28 mouse cellular contexts compared by ENCODE assay signal in the genomic region with DNA sequence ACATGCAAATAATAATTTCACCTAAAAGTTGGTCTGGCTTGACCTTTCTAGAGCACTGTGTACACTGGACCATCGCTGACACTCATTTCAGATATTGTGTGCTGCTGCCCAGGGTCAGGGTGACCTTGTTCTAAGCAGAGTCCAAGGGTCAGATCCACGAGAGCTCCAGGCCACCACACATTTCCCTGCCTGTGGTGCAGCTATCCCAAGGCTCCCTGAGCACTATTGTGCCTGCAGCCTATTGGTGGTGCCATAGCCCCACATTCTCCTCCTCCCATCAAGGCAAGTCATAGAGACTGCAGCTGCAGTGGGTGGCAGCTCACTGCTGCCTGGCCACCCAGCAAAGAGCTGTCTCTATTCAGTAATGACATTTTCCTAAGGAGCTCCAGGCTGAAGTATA. TPM values are rescaled to one million over a fixed set of nuclear protein-coding genes. Genes with fewer than 3 reads are reported as not detected.
DNase-seq lines count a peak whose midpoint lies in the region; ATAC-seq and TF ChIP-seq lines count a peak whose summit lies in the region.
"Had no signal": no experiment of that assay in that cellular context is flagged by ENCODE, and none has a peak within 500 bp of the region (broad histone marks: within the 10 kb centered on the region; RNA-seq: fewer than 3 reads in every experiment).

No protein-coding gene starts in this region.

- TF ChIP-seq CTCF in lung, embryonic 14.5 days (IDR thresholded peaks at IDR 0.05; ENCODE audit: low read depth), result 0 out of 2 replicates have a peak, but pooled peaks have one; percentile 7
- no peak for TF ChIP-seq CTCF in spleen, adult 2 months (IDR thresholded peaks at IDR 0.05; ENCODE audit: extremely low read depth, insufficient read depth, insufficient read length, insufficient replicate concordance)

- no peaks in the 10 kb centered on the region for H3K9me3 ChIP-seq in lung, embryonic 14.5 days (ENCODE audit: low read depth, low read length)
- H3K9me3 ChIP-seq in liver, embryonic 16.5 days (replicated peaks; ENCODE audit: control insufficient read depth, low read length), result no peaks in the 10 kb centered on the region
- H3K9me3 ChIP-seq: forebrain, embryonic 12.5 days; heart, embryonic 15.5 days; limb, embryonic 13.5 days; lung, embryonic 15.5 days; midbrain, embryonic 10.5 days had no signal

- no peak overlapping the region for H3K9ac ChIP-seq in lung, embryonic 14.5 days
- no peak overlapping the region for H3K9ac ChIP-seq in liver, embryonic 16.5 days (ENCODE audit: low read depth, low read length)
- H3K9ac ChIP-seq: forebrain, embryonic 12.5 days; heart, embryonic 15.5 days; limb, embryonic 13.5 days; lung, embryonic 15.5 days had no signal

- H3K27ac ChIP-seq in lung, embryonic 14.5 days (ENCODE audit: low read depth), result no peak overlapping the region
- H3K27ac ChIP-seq in spleen, adult 2 months (ENCODE audit: insufficient read depth, low read length), result peak overlapping the region; percentile 48; the same call in 1 of the 2 replicates
- H3K27ac ChIP-seq in liver, embryonic 16.5 days (ENCODE audit: low read length), result no peak overlapping the region
- H3K27ac ChIP-seq: forebrain, embryonic 12.5 days; heart, embryonic 15.5 days; layer of hippocampus, adult 2 months; limb, embryonic 13.5 days; lung, embryonic 15.5 days; midbrain, embryonic 10.5 days; stomach, postnatal 0 days had no signal

- ATAC-seq in lung, embryonic 14.5 days (ENCODE audit: insufficient read depth), result no peak; the same call in 1 of the 2 replicates
- ATAC-seq in liver, embryonic 16.5 days (ENCODE audit: low read depth), result peak; percentile 32; the same call in 1 of the 2 replicates
- ATAC-seq: inflammation-experienced regulatory T-cells, adult 6 months had no signal

- TF ChIP-seq POLR2A in spleen, adult 2 months (IDR thresholded peaks at IDR 0.05; ENCODE audit: low read depth, low read length), result no peak

- no peaks in the 10 kb centered on the region for H3K36me3 ChIP-seq in lung, embryonic 14.5 days (ENCODE audit: insufficient read depth)
- no peaks in the 10 kb centered on the region for H3K36me3 ChIP-seq in spleen, adult 2 months (ENCODE audit: control insufficient read depth, insufficient read depth, low read length)
- no peaks in the 10 kb centered on the region for H3K36me3 ChIP-seq in liver, embryonic 16.5 days (ENCODE audit: control insufficient read depth, insufficient read depth)
- H3K36me3 ChIP-seq: forebrain, embryonic 12.5 days; heart, embryonic 15.5 days; limb, embryonic 13.5 days; lung, embryonic 15.5 days; midbrain, embryonic 10.5 days had no signal

- 55% methylated on average over 2 of the region's 2 CpGs for WGBS in lung, embryonic 14.5 days
- 73% methylated on average over 2 of the region's 2 CpGs for WGBS in spleen, adult 2 months
- WGBS in liver, embryonic 16.5 days (ENCODE audit: insufficient replicate concordance), result 42% methylated on average over 2 of the region's 2 CpGs

- no peak overlapping the region for H3K4me3 ChIP-seq in lung, embryonic 14.5 days (ENCODE audit: low read depth, low read length)
- H3K4me3 ChIP-seq in spleen, adult 2 months (ENCODE audit: extremely low read depth, insufficient read depth, insufficient read length), result no peak overlapping the region
- H3K4me3 ChIP-seq in liver, embryonic 16.5 days (ENCODE audit: low read depth, low read length), result no peak overlapping the region
- H3K4me3 ChIP-seq: forebrain, embryonic 12.5 days; heart, embryonic 15.5 days; layer of hippocampus, adult 2 months; limb, embryonic 13.5 days; lung, embryonic 15.5 days; midbrain, embryonic 10.5 days had no signal

- no peak overlapping the region for H3K4me2 ChIP-seq in lung, embryonic 14.5 days
- H3K4me2 ChIP-seq in liver, embryonic 16.5 days (ENCODE audit: low read depth, low read length), result no peak overlapping the region
- H3K4me2 ChIP-seq: forebrain, embryonic 12.5 days; heart, embryonic 15.5 days; limb, embryonic 13.5 days; lung, embryonic 15.5 days had no signal

- no peaks in the 10 kb centered on the region for H3K27me3 ChIP-seq in lung, embryonic 14.5 days (ENCODE audit: insufficient read depth, low read length)
- H3K27me3 ChIP-seq in spleen, adult 2 months (ENCODE audit: control insufficient read depth, insufficient read depth, low read length), result no peaks in the 10 kb centered on the region
- no peaks in the 10 kb centered on the region for H3K27me3 ChIP-seq in liver, embryonic 16.5 days (ENCODE audit: control insufficient read depth, insufficient read depth, low read depth, low read length)
- H3K27me3 ChIP-seq: forebrain, embryonic 12.5 days; heart, embryonic 15.5 days; limb, embryonic 13.5 days; lung, embryonic 15.5 days had no signal

- no peaks in the 10 kb centered on the region for H3K4me1 ChIP-seq in lung, embryonic 14.5 days (ENCODE audit: insufficient read depth)
- H3K4me1 ChIP-seq in spleen, adult 2 months (ENCODE audit: control insufficient read depth, insufficient read depth, insufficient read length), result peaks cover 22% of the 10 kb centered on the region
- H3K4me1 ChIP-seq in liver, embryonic 16.5 days (ENCODE audit: control insufficient read depth, low read depth, low read length), result no peaks in the 10 kb centered on the region
- H3K4me1 ChIP-seq: forebrain, embryonic 12.5 days; heart, embryonic 15.5 days; limb, embryonic 13.5 days; lung, embryonic 15.5 days; midbrain, embryonic 10.5 days had no signal

- no peak for DNase-seq in lung, embryonic 14.5 days
- DNase-seq in lung, postnatal 10 days, result no peak
- no peak for DNase-seq in spleen, adult 2 months (ENCODE audit: low read depth in 1 of 2, low spot score in 2 of 2)
- no peak for DNase-seq in spleen, postnatal 4 days (ENCODE audit: low spot score in 2 of 2)
- no peak for DNase-seq in cerebellum, postnatal 14 days
- no peak for DNase-seq in heart, postnatal 36 days
- DNase-seq: adrenal gland, postnatal 25 days; cerebellum, adult 18-20 months; cerebellum, postnatal 36 days; gastrocnemius, postnatal 14 days; heart, adult 18-20 months; kidney, adult 2 months; kidney, postnatal 14 days; layer of hippocampus, postnatal 36 days had no signal

- intact Hi-C loops in heart, postnatal 36 days (cut with DNase I), result no loop called here

RNA-seq across cellular contexts. Expression of a gene that starts 2.7 kb away (rescaled TPM):
- not detected in 2 replicates for polyA plus RNA-seq in lung, embryonic 14.5 days (2014; fragmentation: Nextera tagmentation; extraction: Ambion mirVana)
- not detected in 2 replicates for polyA plus RNA-seq in spleen, adult 2 months (2012; rRNA removed)
- polyA plus RNA-seq in liver, embryonic 16.5 days (2015; fragmentation: Nextera tagmentation; extraction: Ambion mirVana), result not detected in 2 replicates
- not detected for total RNA-seq in heart, postnatal 36 days (2021)
- total RNA-seq: adrenal gland, postnatal 25 days; gastrocnemius, postnatal 14 days; heart, adult 18-20 months; layer of hippocampus, adult 2 months; layer of hippocampus, postnatal 36 days; left cerebral cortex, postnatal 14 days; midbrain, postnatal 0 days had no signal
- polyA plus RNA-seq: forebrain, embryonic 12.5 days; heart, embryonic 15.5 days; hindbrain, embryonic 11.5 days; inflammation-experienced regulatory T-cells, adult 6 months; kidney, adult 2 months; limb, embryonic 13.5 days; lung, embryonic 15.5 days; midbrain, embryonic 10.5 days; midbrain, postnatal 0 days; stomach, postnatal 0 days; thymus, postnatal 0 days; urinary bladder, adult 2 months had no signal
